Mouse (Mus musculus) 416B (cell line): ENCODE results near the gene Slc10a1.
"Not testable (repeated sequence)": the region's sequence is repeated elsewhere in the genome, so short reads cannot be mapped to it uniquely, and the experiment has no call there.

ENCODE experiments used
- DNase-seq: peaks from one replicate; pipeline ENCODE4 v3.0.0; 2011; ENCODE audit warnings: low read depth

Gene Slc10a1

GRCm38 (mm10) chr12:80966059-80966838 is 2.3 kb downstream of the Slc10a1 start:
- no peak for DNase-seq

- no peak for DNase-seq
Observed at GRCm38 (mm10) chr12:80962566-80962965, 5.9 kb downstream of the Slc10a1 start.

- no peak for DNase-seq
Observed at GRCm38 (mm10) chr12:80957961-80958360, 10.5 kb downstream of the Slc10a1 start.

GRCm38 (mm10) chr12:80956039-80956438 is 12.5 kb downstream of the Slc10a1 start:
- no peak for DNase-seq

- DNase-seq: no peak
Observed at GRCm38 (mm10) chr12:80952526-80952925, 16.0 kb downstream of the Slc10a1 start.

GRCm38 (mm10) chr12:80951640-80952219 is 16.8 kb downstream of the Slc10a1 start:
- no peak for DNase-seq

- DNase-seq: not testable (repeated sequence)
Observed at GRCm38 (mm10) chr12:80949603-80950002, 18.9 kb downstream of the Slc10a1 start.

GRCm38 (mm10) chr12:80948202-80948601 is 20.3 kb downstream of the Slc10a1 start:
- DNase-seq: no peak

GRCm38 (mm10) chr12:80945996-80946355 is 22.5 kb downstream of the Slc10a1 start:
- peak; percentile 93 for DNase-seq

- peak; percentile 98 for DNase-seq
Observed at GRCm38 (mm10) chr12:80945334-80945995, 23.0 kb downstream of the Slc10a1 start, which contains the start of gene Srsf5. Gene Srsf5 (plus strand): TSS chr12:80945504.

- not testable (repeated sequence) for DNase-seq
Observed at GRCm38 (mm10) chr12:80944963-80945333, 23.6 kb downstream of the Slc10a1 start.

GRCm38 (mm10) chr12:80944204-80944603 is 24.3 kb downstream of the Slc10a1 start:
- no peak for DNase-seq

- no peak for DNase-seq
Observed at GRCm38 (mm10) chr12:80943395-80943794, 25.1 kb downstream of the Slc10a1 start.

GRCm38 (mm10) chr12:80941886-80942285 is 26.6 kb downstream of the Slc10a1 start:
- DNase-seq: no peak

GRCm38 (mm10) chr12:80939165-80939564 is 29.3 kb downstream of the Slc10a1 start:
- peak; percentile 49 for DNase-seq

- DNase-seq: peak; percentile 92
Observed at GRCm38 (mm10) chr12:80938642-80939041, 29.9 kb downstream of the Slc10a1 start.

- peak; percentile 51 for DNase-seq
Observed at GRCm38 (mm10) chr12:80937331-80938029, 31.0 kb downstream of the Slc10a1 start.

GRCm38 (mm10) chr12:80936751-80937150 is 31.8 kb downstream of the Slc10a1 start:
- DNase-seq: no peak

GRCm38 (mm10) chr12:80932865-80933264 is 35.6 kb downstream of the Slc10a1 start:
- no peak for DNase-seq

- no peak for DNase-seq
Observed at GRCm38 (mm10) chr12:80931402-80932140, 36.9 kb downstream of the Slc10a1 start.

GRCm38 (mm10) chr12:80930141-80930540 is 38.4 kb downstream of the Slc10a1 start:
- no peak for DNase-seq

- no peak for DNase-seq
Observed at GRCm38 (mm10) chr12:80928881-80929280, 39.6 kb downstream of the Slc10a1 start.
